Mouse (Mus musculus) stomach, embryonic 14.5 days (tissue): ENCODE data around the gene Olfm4. TPM values are rescaled to one million over a fixed set of nuclear protein-coding genes. Genes with fewer than 3 reads are reported as not detected.

ENCODE experiments used
- ATAC-seq: fragments of 200-750 bp; cut with Nextera tagmentation; 2 replicates; pipeline ENCODE4 v1.8.0; 2017; ENCODE audit warnings: low read depth, moderate TSS enrichment; ENCODE audit not compliant: insufficient number of reproducible peaks, insufficient read depth, low FRiP score
- H3K27ac ChIP-seq: fragments of 300-500 bp; sonication (generic); 2 replicates; pipeline ENCODE4 v1.5.1; 2014; ENCODE audit warnings: mild to moderate bottlenecking, low read length, moderate library complexity, mixed read lengths
- H3K27me3 ChIP-seq: fragments of 300-500 bp; sonication (generic); 2 replicates; pipeline ENCODE4 v1.6.1; 2014; ENCODE audit warnings: low read length, control low read depth, mixed read lengths; ENCODE audit not compliant: control insufficient read depth, insufficient read depth
- H3K36me3 ChIP-seq: fragments of 300-500 bp; sonication (generic); 2 replicates; pipeline ENCODE4 v1.6.1; 2014; ENCODE audit warnings: mild to moderate bottlenecking, control low read depth, low read length, moderate library complexity, mixed read lengths; ENCODE audit not compliant: control insufficient read depth, insufficient read depth
- H3K4me1 ChIP-seq: fragments of 300-500 bp; sonication (generic); 2 replicates; pipeline ENCODE4 v1.6.1; 2014; ENCODE audit warnings: low read length, control low read depth, mixed read lengths; ENCODE audit not compliant: control insufficient read depth, insufficient read depth
- H3K4me2 ChIP-seq: fragments of 300-500 bp; sonication (generic); replicated peaks from 2 replicates; pipeline ENCODE4 v1.6.1; 2014; ENCODE audit warnings: low read depth, low read length, control low read depth
- H3K4me3 ChIP-seq: fragments of 300-500 bp; sonication (generic); 2 replicates; pipeline ENCODE4 v1.5.1; 2014; ENCODE audit warnings: low read depth, low read length, control low read depth
- H3K9ac ChIP-seq: fragments of 300-500 bp; sonication (generic); replicated peaks from 2 replicates; pipeline ENCODE4 v1.6.1; 2014; ENCODE audit warnings: low read depth, mild to moderate bottlenecking, control low read depth, low read length, moderate library complexity, mixed read lengths
- H3K9me3 ChIP-seq: fragments of 300-500 bp; sonication (generic); 2 replicates; pipeline ENCODE4 v1.6.1; 2016; ENCODE audit warnings: low read depth, low read length, control low read depth; ENCODE audit not compliant: control insufficient read depth
- WGBS: fragments of 180-500 bp; shearing (Covaris S2); extraction: QIAGEN DNeasy Blood & Tissue Kit; methylation state at CpG from one replicate; pipeline ENCODE4 v1.1.7; 2014; 5-methylcytosine and 5-hydroxymethylcytosine counted together
- polyA plus RNA-seq: library from polyadenylated mRNA; unstranded; fragments of >200 nt; fragmentation: Nextera tagmentation; extraction: Ambion mirVana; gene quantifications from 2 replicates; pipeline ENCODE4 v1.2.1, GENCODE M21; 2014

The Olfm4 gene
- polyA plus RNA-seq, 1 experiment from 2014 or later = 5.4 TPM

DNA sequence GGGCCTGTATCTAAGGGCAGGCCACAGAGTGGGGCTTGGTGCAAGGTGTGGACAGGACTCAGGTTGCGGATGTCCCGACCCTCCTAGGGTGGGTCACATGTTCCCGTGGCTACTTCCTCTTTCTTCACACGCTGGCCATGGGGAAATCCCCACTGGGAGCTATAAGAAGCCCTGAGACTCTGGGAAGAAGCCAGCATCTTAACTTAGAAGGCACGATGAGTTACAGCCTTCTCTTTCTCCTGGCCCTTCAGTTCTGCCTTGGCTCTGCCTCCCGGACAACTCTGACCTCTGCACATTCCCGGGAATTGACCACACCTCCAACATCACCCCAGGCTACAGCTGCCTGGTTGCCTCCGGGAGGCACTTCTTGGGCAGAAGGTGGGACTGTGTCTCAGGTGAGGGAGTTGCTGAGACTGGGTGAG is 16.2 kb downstream of the Olfm4 start:
- WGBS = 58% methylated on average over 8 of the region's 8 CpGs
- H3K9me3 ChIP-seq = no peaks in the 10 kb centered on the region
- H3K36me3 ChIP-seq = no peaks in the 10 kb centered on the region
- ATAC-seq = peak; percentile 65; the same call in 1 of the 2 replicates
- no peaks in the 10 kb centered on the region for H3K27me3 ChIP-seq
- H3K27ac ChIP-seq = no peak overlapping the region
- no peak overlapping the region for H3K4me2 ChIP-seq
- H3K9ac ChIP-seq = no peak overlapping the region
- H3K4me1 ChIP-seq = no peaks in the 10 kb centered on the region
- no peak overlapping the region for H3K4me3 ChIP-seq

DNA sequence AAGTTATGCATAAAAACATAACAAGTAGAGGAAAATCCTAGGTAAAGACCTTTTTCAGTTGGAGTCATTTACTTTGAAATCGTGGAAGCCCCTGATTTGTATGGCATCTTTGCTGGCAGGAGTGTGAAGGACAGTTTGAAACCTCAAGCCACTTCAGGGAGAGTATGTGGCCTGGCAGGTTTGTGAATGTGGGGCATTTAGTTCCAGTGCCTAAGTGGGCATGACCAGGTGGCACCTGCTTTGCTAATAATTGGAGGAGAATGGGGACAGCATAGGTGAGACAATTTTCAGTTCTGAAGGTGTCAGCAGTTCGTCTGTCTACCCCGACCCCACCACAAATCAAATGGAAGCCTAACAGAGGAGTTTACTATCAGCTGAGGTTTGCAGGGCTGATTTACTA is 23.8 kb downstream of the Olfm4 start:
- Histone ChIP-seq H3K4me2 (no peak overlapping the region), H3K4me1 (no peaks in the 10 kb centered on the region), H3K4me3 (no peak overlapping the region), H3K27ac (no peak overlapping the region), H3K36me3 (no peaks in the 10 kb centered on the region), H3K9me3 (no peaks in the 10 kb centered on the region), H3K9ac (no peak overlapping the region), H3K27me3 (no peaks in the 10 kb centered on the region)
- no peak for ATAC-seq
- WGBS = 73% methylated on average over 3 of the region's 3 CpGs

DNA sequence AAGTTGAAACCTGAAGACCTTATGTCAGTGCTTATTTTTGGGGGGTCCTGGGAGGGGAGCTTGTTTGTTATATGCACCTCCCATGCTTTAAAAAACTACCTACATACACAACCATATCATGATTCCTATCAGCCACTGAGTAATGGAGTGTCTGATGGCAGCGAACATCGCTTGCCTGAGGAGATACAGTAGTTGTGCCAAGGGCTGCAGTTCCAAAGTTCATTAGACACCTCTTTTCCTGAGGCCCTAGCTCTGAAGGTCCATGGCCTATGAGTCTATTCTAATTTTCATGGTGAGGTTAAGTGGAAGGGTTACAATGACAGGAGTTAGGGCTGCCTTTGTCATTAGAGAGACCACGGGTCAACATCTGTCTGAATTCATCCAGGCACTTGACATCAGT is 26.5 kb downstream of the Olfm4 start:
- H3K4me3 ChIP-seq = no peak overlapping the region
- H3K9ac ChIP-seq = no peak overlapping the region
- no peak for ATAC-seq
- H3K27me3 ChIP-seq = no peaks in the 10 kb centered on the region
- H3K4me2 ChIP-seq = no peak overlapping the region
- H3K27ac ChIP-seq = no peak overlapping the region
- WGBS = 81% methylated on average over 3 of the region's 3 CpGs
- H3K9me3 ChIP-seq = no peaks in the 10 kb centered on the region
- peaks cover 13% of the 10 kb centered on the region for H3K4me1 ChIP-seq
- no peaks in the 10 kb centered on the region for H3K36me3 ChIP-seq

DNA sequence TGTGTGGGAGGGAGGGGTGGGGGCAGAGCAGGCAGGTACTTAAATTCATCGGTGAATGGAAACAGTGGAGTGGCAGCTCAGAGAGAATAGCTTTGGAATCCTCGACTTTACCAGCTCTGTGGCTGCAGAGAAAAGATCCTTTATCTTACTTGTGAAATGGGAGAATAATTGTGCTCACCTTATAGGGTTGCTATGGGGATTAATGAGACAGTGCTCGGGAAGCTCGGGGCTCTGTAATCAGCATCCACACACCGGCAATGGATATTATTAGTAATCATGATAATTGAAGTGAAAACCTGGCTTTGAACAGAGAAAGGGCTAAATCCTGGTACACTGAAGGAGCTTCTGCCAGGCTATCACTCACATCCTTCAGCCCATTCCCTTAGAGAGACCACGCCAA is 31.1 kb downstream of the Olfm4 start:
- Histone ChIP-seq H3K27ac (no peak overlapping the region), H3K4me3 (no peak overlapping the region), H3K4me1 (peaks cover 18% of the 10 kb centered on the region), H3K9ac (no peak overlapping the region), H3K4me2 (no peak overlapping the region), H3K27me3 (no peaks in the 10 kb centered on the region), H3K9me3 (no peaks in the 10 kb centered on the region), H3K36me3 (no peaks in the 10 kb centered on the region)
- WGBS = 45% methylated on average over 6 of the region's 6 CpGs
- ATAC-seq = no peak

DNA sequence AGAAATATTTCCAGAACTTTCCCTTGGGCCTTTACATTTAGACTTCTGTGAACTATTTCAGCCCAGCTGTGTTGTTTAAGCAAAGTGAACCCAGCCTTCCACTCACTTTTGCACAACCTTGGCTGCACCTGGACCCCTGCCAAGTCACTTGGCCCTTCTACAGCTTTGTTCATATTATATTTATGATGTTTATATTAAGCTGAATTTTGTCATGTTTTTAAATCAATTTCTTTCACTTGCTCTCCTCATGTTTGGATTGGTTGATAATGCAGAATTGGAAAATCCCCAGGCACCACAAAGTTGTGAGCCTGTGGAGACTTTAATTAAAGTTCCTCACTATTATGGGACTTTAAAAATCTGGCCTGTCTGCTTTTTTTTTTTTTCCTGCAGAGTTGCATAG is 32.2 kb downstream of the Olfm4 start:
- Histone ChIP-seq H3K4me2 (no peak overlapping the region), H3K9me3 (no peaks in the 10 kb centered on the region), H3K27me3 (no peaks in the 10 kb centered on the region), H3K36me3 (no peaks in the 10 kb centered on the region), H3K4me3 (no peak overlapping the region), H3K9ac (no peak overlapping the region), H3K27ac (peak overlapping the region; percentile 77; the same call in 1 of the 2 replicates), H3K4me1 (peaks cover 18% of the 10 kb centered on the region)
- ATAC-seq = peak; percentile 79

DNA sequence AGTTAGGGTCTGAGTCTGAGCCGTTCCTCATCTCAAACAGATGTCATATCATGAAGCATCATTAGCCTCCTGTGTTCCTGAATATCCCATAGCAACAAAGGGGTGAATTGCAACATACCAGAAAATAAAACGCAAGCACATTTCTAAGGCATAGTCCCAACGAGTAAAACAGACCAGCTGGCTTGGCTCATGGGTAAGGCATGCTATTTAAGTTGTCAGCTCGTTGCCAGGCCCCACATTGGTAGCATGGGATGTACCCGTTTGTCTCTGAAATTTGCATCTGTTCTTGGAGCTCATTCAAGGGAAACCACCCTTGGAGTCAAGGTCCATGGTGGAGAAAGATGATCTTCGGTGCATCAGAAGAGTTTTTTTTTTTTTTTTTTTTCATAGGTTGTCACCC is 42.2 kb downstream of the Olfm4 start:
- Histone ChIP-seq H3K27ac (no peak overlapping the region), H3K9ac (no peak overlapping the region), H3K4me1 (no peaks in the 10 kb centered on the region), H3K4me3 (no peak overlapping the region), H3K4me2 (no peak overlapping the region), H3K36me3 (no peaks in the 10 kb centered on the region), H3K9me3 (no peaks in the 10 kb centered on the region), H3K27me3 (no peaks in the 10 kb centered on the region)
- 64% methylated on average over 6 of the region's 6 CpGs for WGBS
- no peak for ATAC-seq

DNA sequence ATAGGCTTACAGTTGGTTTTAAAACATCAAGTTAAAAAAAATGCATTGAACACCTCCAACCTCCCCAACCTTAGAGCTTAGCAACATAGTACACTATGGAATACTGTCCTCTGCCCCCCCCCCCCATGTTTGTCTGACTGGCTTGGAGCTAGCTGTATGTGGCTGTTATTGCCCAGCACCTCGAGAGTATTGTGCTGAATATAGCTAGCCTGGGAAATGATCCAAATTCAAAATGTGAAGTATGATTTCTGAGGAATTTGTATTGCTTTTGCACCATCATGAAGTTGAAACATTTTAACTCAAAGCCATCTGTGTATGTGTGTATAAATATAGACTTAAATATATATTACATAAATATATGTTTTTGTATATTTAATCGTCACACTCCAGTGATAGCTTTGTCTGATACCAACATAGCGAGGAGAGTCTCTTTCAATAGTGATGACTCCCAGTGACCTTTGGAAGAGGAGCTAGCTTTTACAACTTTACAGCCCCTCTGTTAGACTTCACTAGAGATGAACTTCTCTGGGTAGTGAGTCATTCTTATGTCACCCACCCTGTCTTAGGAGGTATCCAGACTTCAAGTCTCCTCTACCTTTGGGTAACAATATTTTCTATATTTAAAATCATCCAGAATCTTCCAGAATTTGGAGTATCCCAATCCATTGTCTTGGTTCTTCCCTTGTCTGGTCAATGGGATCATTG is 45.6 kb downstream of the Olfm4 start:
- Histone ChIP-seq H3K27ac (no peak overlapping the region), H3K36me3 (no peaks in the 10 kb centered on the region), H3K27me3 (no peaks in the 10 kb centered on the region), H3K9ac (no peak overlapping the region), H3K9me3 (no peaks in the 10 kb centered on the region), H3K4me1 (no peaks in the 10 kb centered on the region), H3K4me3 (no peak overlapping the region), H3K4me2 (no peak overlapping the region)
- ATAC-seq = no peak
- WGBS = 63% methylated on average over 3 of the region's 3 CpGs

DNA sequence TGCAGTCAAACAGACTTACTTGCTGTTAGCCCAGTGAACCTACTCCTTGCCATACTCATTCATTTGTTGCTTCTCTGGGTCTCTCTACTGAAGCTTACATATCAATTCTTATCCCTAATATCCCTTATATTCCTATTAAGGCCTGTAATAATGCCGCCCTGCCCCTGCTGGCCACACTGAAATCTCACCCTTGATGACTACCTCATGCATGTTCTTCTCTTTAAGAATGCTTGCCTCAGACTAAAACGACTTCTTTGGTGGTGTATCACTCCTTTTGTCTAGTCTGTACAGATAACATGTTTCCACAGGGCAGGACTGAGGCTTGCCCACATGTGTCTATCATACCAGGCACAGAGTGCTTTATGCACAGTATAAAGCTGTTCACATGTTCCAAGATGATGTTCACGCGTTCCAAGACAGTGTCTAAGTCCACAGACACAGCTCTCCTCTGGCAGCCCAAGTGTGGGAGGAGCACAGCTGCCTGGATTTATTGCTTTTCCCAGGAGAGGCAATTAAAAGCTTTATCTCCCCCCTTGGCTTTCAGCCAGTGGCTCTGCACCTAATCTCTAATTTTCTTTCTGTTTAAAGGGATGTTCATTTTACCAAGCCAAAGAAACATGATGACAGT is 55.9 kb downstream of the Olfm4 start:
- H3K36me3 ChIP-seq = no peaks in the 10 kb centered on the region
- no peak overlapping the region for H3K9ac ChIP-seq
- H3K4me2 ChIP-seq = no peak overlapping the region
- 0 out of 2 replicates have a peak, but pooled peaks cover 3% of the 10 kb centered on the region for H3K4me1 ChIP-seq
- ATAC-seq = peak; percentile 74; the same call in 1 of the 2 replicates
- 45% methylated on average over 4 of the region's 4 CpGs for WGBS
- H3K9me3 ChIP-seq = no peaks in the 10 kb centered on the region
- H3K4me3 ChIP-seq = no peak overlapping the region
- H3K27ac ChIP-seq = no peak overlapping the region
- no peaks in the 10 kb centered on the region for H3K27me3 ChIP-seq
